Mouse (Mus musculus) regulatory T cell (primary cell): ENCODE data around the gene Tifa.

ENCODE experiments used
- in situ Hi-C: fragments of 300-600 bp; cut with MboI, MseI; formaldehyde crosslinking; loops from one replicate; pipeline ENCODE4 v1.15.1; 2025; ENCODE audit warnings: high pct_unique_total_duplicates

Tifa gene

GRCm38 (mm10) chr3:127864242-127864641 lies 74.6 kb downstream of the Tifa start:
- in situ Hi-C loops, result no loop called here

GRCm38 (mm10) chr3:127868046-127868758 lies 78.6 kb downstream of the Tifa start:
- in situ Hi-C loops, result no loop called here

- in situ Hi-C loops, result no loop called here
Measured at GRCm38 (mm10) chr3:127868880-127869279, 79.3 kb downstream of the Tifa start.

GRCm38 (mm10) chr3:127871575-127871974 lies 82.0 kb downstream of the Tifa start:
- in situ Hi-C loops, result no loop called here

- in situ Hi-C loops, result no loop called here
Measured at GRCm38 (mm10) chr3:127874254-127874883, 84.8 kb downstream of the Tifa start.

GRCm38 (mm10) chr3:127875059-127875458 lies 85.5 kb downstream of the Tifa start:
- in situ Hi-C loops, result no loop called here

GRCm38 (mm10) chr3:127875509-127875908 lies 85.9 kb downstream of the Tifa start:
- in situ Hi-C loops, result no loop called here

- in situ Hi-C loops, result loop anchor here (10.0 kb wide), 1 partner anchor 1335 kb away; no protein-coding TSS in a partner anchor
Measured at GRCm38 (mm10) chr3:127879968-127880367, 90.4 kb downstream of the Tifa start.

- in situ Hi-C loops, result loop anchor here (10.0 kb wide), 1 partner anchor 1333 kb away; no protein-coding TSS in a partner anchor
Measured at GRCm38 (mm10) chr3:127881684-127882083, 92.1 kb downstream of the Tifa start.
